Comparison of ENCODE assay signal across 9 mouse cellular contexts in the genomic region with DNA sequence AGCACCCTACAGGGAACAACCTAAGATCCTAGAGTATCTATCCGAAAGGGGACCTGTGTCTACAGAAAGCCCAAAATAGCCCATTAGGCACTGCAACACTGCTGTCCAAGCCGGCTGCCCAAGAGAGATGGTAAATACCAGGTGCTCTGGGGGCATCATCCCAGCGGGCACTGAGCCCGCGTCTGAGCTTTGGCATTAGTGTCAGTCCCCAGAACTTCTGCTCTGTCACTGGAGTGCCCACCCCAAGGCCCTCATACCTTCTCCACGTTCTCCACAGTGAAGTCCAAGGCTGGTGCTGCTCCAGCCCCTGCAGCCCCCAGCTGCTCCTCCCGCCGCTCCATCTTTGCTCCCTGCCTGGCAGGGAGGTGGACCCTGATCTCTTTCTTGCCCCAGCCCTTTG. TPM values are rescaled to one million over a fixed set of nuclear protein-coding genes. Genes with fewer than 3 reads are reported as not detected.
A peak's percentile ranks its signal among the peaks of the same experiment; 100 is the strongest.
DNase-seq lines count a peak whose midpoint lies in the region; ATAC-seq and TF ChIP-seq lines count a peak whose summit lies in the region.
"Had no signal": no experiment of that assay in that cellular context is flagged by ENCODE, and none has a peak within 500 bp of the region (broad histone marks: within the 10 kb centered on the region; RNA-seq: fewer than 3 reads in every experiment).

No protein-coding gene starts in this region.

- no peak for TF ChIP-seq POLR2A in bone marrow, adult 2 months (IDR thresholded peaks at IDR 0.05; ENCODE audit: borderline replicate concordance, control insufficient read depth, low read depth, low read length)
- no peak for TF ChIP-seq POLR2A in limb, embryonic 14.5 days (IDR thresholded peaks at IDR 0.05; ENCODE audit: borderline replicate concordance, extremely low read depth, insufficient read depth, insufficient read length)

- H3K36me3 ChIP-seq in heart, embryonic 10.5 days = peaks cover 26% of the 10 kb centered on the region
- peaks cover 6% of the 10 kb centered on the region for H3K36me3 ChIP-seq in forebrain, embryonic 16.5 days (ENCODE audit: control insufficient read depth, insufficient read depth)
- peaks cover 30% of the 10 kb centered on the region for H3K36me3 ChIP-seq in limb, embryonic 14.5 days (ENCODE audit: control insufficient read depth, insufficient read depth, low read length)
- no peaks in the 10 kb centered on the region for H3K36me3 ChIP-seq in stomach, embryonic 16.5 days (ENCODE audit: control insufficient read depth, insufficient read depth, low read length)

- WGBS in heart, embryonic 10.5 days = 12% methylated on average over 8 of the region's 8 CpGs
- WGBS in bone marrow, adult 2 months = 21% methylated on average over 8 of the region's 8 CpGs
- WGBS in forebrain, embryonic 16.5 days = 10% methylated on average over 8 of the region's 8 CpGs
- 16% methylated on average over 8 of the region's 8 CpGs for WGBS in limb, embryonic 14.5 days
- WGBS in stomach, embryonic 16.5 days = 16% methylated on average over 8 of the region's 8 CpGs

- ATAC-seq in forebrain, embryonic 16.5 days = no peak
- no peak for ATAC-seq in limb, embryonic 14.5 days (ENCODE audit: low FRiP score, low read depth)
- ATAC-seq in stomach, embryonic 16.5 days (ENCODE audit: insufficient read depth, low FRiP score) = no peak

- H3K9me3 ChIP-seq in heart, embryonic 10.5 days = no peaks in the 10 kb centered on the region
- H3K9me3 ChIP-seq in forebrain, embryonic 16.5 days (ENCODE audit: control insufficient read depth, low read length) = no peaks in the 10 kb centered on the region
- H3K9me3 ChIP-seq in limb, embryonic 14.5 days (ENCODE audit: control insufficient read depth, low read length) = no peaks in the 10 kb centered on the region
- H3K9me3 ChIP-seq in stomach, embryonic 16.5 days (replicated peaks; ENCODE audit: control insufficient read depth, low read length) = no peaks in the 10 kb centered on the region

- H3K27ac ChIP-seq in heart, embryonic 10.5 days = peak overlapping the region; percentile 100
- no peak overlapping the region for H3K27ac ChIP-seq in bone marrow, adult 2 months (ENCODE audit: control insufficient read depth, insufficient read depth, low read depth, low read length, poor library complexity)
- no peak overlapping the region; the same call in 1 of the 2 replicates for H3K27ac ChIP-seq in forebrain, embryonic 16.5 days (ENCODE audit: low read length)
- H3K27ac ChIP-seq in limb, embryonic 14.5 days (replicated peaks; ENCODE audit: low read depth, low read length) = no peak overlapping the region
- H3K27ac ChIP-seq in stomach, embryonic 16.5 days (ENCODE audit: low read length) = no peak overlapping the region

- intact Hi-C loops in heart, postnatal 25 days (cut with DNase I) = loop anchor here (1.0 to 5.0 kb wide), 2 partner anchors 22 to 263 kb away; a partner anchor contains a TSS

- DNase-seq in heart, embryonic 10.5 days (ENCODE audit: low spot score) = no peak
- no peak for DNase-seq in heart, postnatal 25 days (ENCODE audit: low spot score)
- DNase-seq in limb, embryonic 14.5 days (ENCODE audit: low spot score) = no peak
- DNase-seq in layer of hippocampus, adult 18-20 months (ENCODE audit: low spot score in 2 of 2) = no peak
- no peak for DNase-seq in kidney, adult 9 months

- H3K9ac ChIP-seq in forebrain, embryonic 16.5 days (replicated peaks; ENCODE audit: low read depth, low read length) = peak overlapping the region; percentile 75
- peak overlapping the region; percentile 72 for H3K9ac ChIP-seq in limb, embryonic 14.5 days (ENCODE audit: low read depth, low read length, severe bottlenecking)
- H3K9ac ChIP-seq in stomach, embryonic 16.5 days (ENCODE audit: low read length) = peak overlapping the region; percentile 82

- H3K4me3 ChIP-seq in heart, embryonic 10.5 days = peak overlapping the region; percentile 84
- peak overlapping the region; percentile 95 for H3K4me3 ChIP-seq in bone marrow, adult 2 months (replicated peaks; ENCODE audit: control insufficient read depth, low read depth, low read length)
- H3K4me3 ChIP-seq in forebrain, embryonic 16.5 days (replicated peaks; ENCODE audit: low read length) = peak overlapping the region; percentile 86
- peak overlapping the region; percentile 75 for H3K4me3 ChIP-seq in limb, embryonic 14.5 days (replicated peaks; ENCODE audit: low read length)
- peak overlapping the region; percentile 65 for H3K4me3 ChIP-seq in stomach, embryonic 16.5 days (replicated peaks; ENCODE audit: low read length)

- TF ChIP-seq CTCF in bone marrow, adult 2 months (IDR thresholded peaks at IDR 0.05; ENCODE audit: control insufficient read depth, insufficient read depth, low read length) = no peak

- H3K4me2 ChIP-seq in forebrain, embryonic 16.5 days (ENCODE audit: low read length) = peak overlapping the region; percentile 100
- peak overlapping the region; percentile 99 for H3K4me2 ChIP-seq in limb, embryonic 14.5 days (replicated peaks; ENCODE audit: low read depth, low read length, severe bottlenecking)
- H3K4me2 ChIP-seq in stomach, embryonic 16.5 days (ENCODE audit: low read depth, low read length) = peak overlapping the region; percentile 99

- H3K4me1 ChIP-seq in heart, embryonic 10.5 days = peaks cover 60% of the 10 kb centered on the region
- no peaks in the 10 kb centered on the region; the same call in 1 of the 2 replicates for H3K4me1 ChIP-seq in bone marrow, adult 2 months (ENCODE audit: control insufficient read depth, insufficient read depth, low read length)
- peaks cover 41% of the 10 kb centered on the region for H3K4me1 ChIP-seq in forebrain, embryonic 16.5 days (replicated peaks; ENCODE audit: control insufficient read depth, insufficient read depth, low read length)
- H3K4me1 ChIP-seq in limb, embryonic 14.5 days (ENCODE audit: control insufficient read depth, insufficient read depth, low read length) = peaks cover 18% of the 10 kb centered on the region
- peaks cover 30% of the 10 kb centered on the region for H3K4me1 ChIP-seq in stomach, embryonic 16.5 days (ENCODE audit: control insufficient read depth, insufficient read depth, low read length)

- H3K27me3 ChIP-seq in heart, embryonic 10.5 days (ENCODE audit: insufficient read depth, poor library complexity, severe bottlenecking) = no peaks in the 10 kb centered on the region
- H3K27me3 ChIP-seq in forebrain, embryonic 16.5 days (replicated peaks; ENCODE audit: control insufficient read depth, insufficient read depth, low read length) = no peaks in the 10 kb centered on the region
- no peaks in the 10 kb centered on the region for H3K27me3 ChIP-seq in limb, embryonic 14.5 days (ENCODE audit: control insufficient read depth, insufficient read depth, low read length)
- no peaks in the 10 kb centered on the region for H3K27me3 ChIP-seq in stomach, embryonic 16.5 days (ENCODE audit: control insufficient read depth, insufficient read depth, low read length)

RNA-seq across cellular contexts. Expression of a gene that starts 0.8 kb away (rescaled TPM):
- 45.9 and 57.1 TPM in 2 replicates for polyA plus RNA-seq in heart, embryonic 10.5 days (2016; fragmentation: Nextera tagmentation; extraction: Ambion mirVana)
- 10 to 100 TPM; 76.0 to 77.1 TPM for total RNA-seq in heart, postnatal 25 days (2021)
- polyA plus RNA-seq in bone marrow, adult 2 months (2011; ENCODE audit: insufficient read depth, insufficient read length, low replicate concordance, missing spikeins) = 58.8 and 93.1 TPM in 2 replicates
- polyA plus RNA-seq in forebrain, embryonic 16.5 days (2015; fragmentation: Nextera tagmentation; extraction: Ambion mirVana) = 74.3 and 79.9 TPM in 2 replicates
- 63.4 and 75.9 TPM in 2 replicates for polyA plus RNA-seq in limb, embryonic 14.5 days (2012; rRNA removed)
- polyA plus RNA-seq in limb, embryonic 14.5 days (2014; fragmentation: Nextera tagmentation; extraction: Ambion mirVana) = 38.8 and 40.4 TPM in 2 replicates
- polyA plus RNA-seq in stomach, embryonic 16.5 days (2015; fragmentation: Nextera tagmentation; extraction: Ambion mirVana) = 42.4 and 43.8 TPM in 2 replicates
- 100 to 1,000 TPM; 135 to 143 TPM for total RNA-seq in layer of hippocampus, adult 18-20 months (2021)

RNA-seq across cellular contexts. Expression of a gene that starts 15.5 kb away (rescaled TPM):
- 0.85 and 1.3 TPM in 2 replicates for polyA plus RNA-seq in heart, embryonic 10.5 days (2016; fragmentation: Nextera tagmentation; extraction: Ambion mirVana)
- total RNA-seq in heart, postnatal 25 days (2021) = under 1 TPM; 0.11 to 0.21 TPM
- polyA plus RNA-seq in bone marrow, adult 2 months (2011; ENCODE audit: insufficient read depth, insufficient read length, low replicate concordance, missing spikeins) = 4.0 and 5.4 TPM in 2 replicates
- polyA plus RNA-seq in forebrain, embryonic 16.5 days (2015; fragmentation: Nextera tagmentation; extraction: Ambion mirVana) = 0.11 and 0.48 TPM in 2 replicates
- polyA plus RNA-seq in limb, embryonic 14.5 days (2012; rRNA removed) = 4.1 and 5.7 TPM in 2 replicates
- polyA plus RNA-seq in limb, embryonic 14.5 days (2014; fragmentation: Nextera tagmentation; extraction: Ambion mirVana) = 5.5 and 7.6 TPM in 2 replicates
- polyA plus RNA-seq in stomach, embryonic 16.5 days (2015; fragmentation: Nextera tagmentation; extraction: Ambion mirVana) = 5.3 and 7.8 TPM in 2 replicates
- total RNA-seq in layer of hippocampus, adult 18-20 months (2021) = 1 to 10 TPM; 1.4 to 1.7 TPM

RNA-seq across cellular contexts. Expression of a gene that starts 22.2 kb away (rescaled TPM):
- polyA plus RNA-seq in heart, embryonic 10.5 days (2016; fragmentation: Nextera tagmentation; extraction: Ambion mirVana) = 17.5 and 19.6 TPM in 2 replicates
- total RNA-seq in heart, postnatal 25 days (2021) = 1 to 10 TPM; 3.2 to 4.4 TPM
- polyA plus RNA-seq in bone marrow, adult 2 months (2011; ENCODE audit: insufficient read depth, insufficient read length, low replicate concordance, missing spikeins) = 4.7 and 7.0 TPM in 2 replicates
- 29.8 and 30.1 TPM in 2 replicates for polyA plus RNA-seq in forebrain, embryonic 16.5 days (2015; fragmentation: Nextera tagmentation; extraction: Ambion mirVana)
- polyA plus RNA-seq in limb, embryonic 14.5 days (2012; rRNA removed) = 18.4 and 23.2 TPM in 2 replicates
- 17.0 and 18.7 TPM in 2 replicates for polyA plus RNA-seq in limb, embryonic 14.5 days (2014; fragmentation: Nextera tagmentation; extraction: Ambion mirVana)
- polyA plus RNA-seq in stomach, embryonic 16.5 days (2015; fragmentation: Nextera tagmentation; extraction: Ambion mirVana) = 16.5 and 19.4 TPM in 2 replicates
- 10 to 100 TPM; 11.2 TPM for total RNA-seq in layer of hippocampus, adult 18-20 months (2021)

RNA-seq across cellular contexts. Expression of a gene that starts 26.9 kb away (rescaled TPM):
- polyA plus RNA-seq in heart, embryonic 10.5 days (2016; fragmentation: Nextera tagmentation; extraction: Ambion mirVana) = 208 and 209 TPM in 2 replicates
- 100 to 1,000 TPM; 111 to 127 TPM for total RNA-seq in heart, postnatal 25 days (2021)
- polyA plus RNA-seq in bone marrow, adult 2 months (2011; ENCODE audit: insufficient read depth, insufficient read length, low replicate concordance, missing spikeins) = 227 and 442 TPM in 2 replicates
- 426 and 531 TPM in 2 replicates for polyA plus RNA-seq in forebrain, embryonic 16.5 days (2015; fragmentation: Nextera tagmentation; extraction: Ambion mirVana)
- 262 and 310 TPM in 2 replicates for polyA plus RNA-seq in limb, embryonic 14.5 days (2012; rRNA removed)
- 216 and 224 TPM in 2 replicates for polyA plus RNA-seq in limb, embryonic 14.5 days (2014; fragmentation: Nextera tagmentation; extraction: Ambion mirVana)
- polyA plus RNA-seq in stomach, embryonic 16.5 days (2015; fragmentation: Nextera tagmentation; extraction: Ambion mirVana) = 224 and 241 TPM in 2 replicates
- 100 to 1,000 TPM; 398 to 399 TPM for total RNA-seq in layer of hippocampus, adult 18-20 months (2021)

RNA-seq across cellular contexts. Expression of a gene that starts 30.7 kb away (rescaled TPM):
- polyA plus RNA-seq in heart, embryonic 10.5 days (2016; fragmentation: Nextera tagmentation; extraction: Ambion mirVana) = 14.2 and 17.7 TPM in 2 replicates
- total RNA-seq in heart, postnatal 25 days (2021) = 1 to 10 TPM; 4.5 to 5.2 TPM
- 1.6 and 2.4 TPM in 2 replicates for polyA plus RNA-seq in bone marrow, adult 2 months (2011; ENCODE audit: insufficient read depth, insufficient read length, low replicate concordance, missing spikeins)
- 47.8 and 47.9 TPM in 2 replicates for polyA plus RNA-seq in forebrain, embryonic 16.5 days (2015; fragmentation: Nextera tagmentation; extraction: Ambion mirVana)
- polyA plus RNA-seq in limb, embryonic 14.5 days (2012; rRNA removed) = 95.4 and 149 TPM in 2 replicates
- 43.4 and 48.8 TPM in 2 replicates for polyA plus RNA-seq in limb, embryonic 14.5 days (2014; fragmentation: Nextera tagmentation; extraction: Ambion mirVana)
- polyA plus RNA-seq in stomach, embryonic 16.5 days (2015; fragmentation: Nextera tagmentation; extraction: Ambion mirVana) = 11.4 and 14.6 TPM in 2 replicates
- 10 to 100 TPM; 60.4 to 65.2 TPM for total RNA-seq in layer of hippocampus, adult 18-20 months (2021)
- total RNA-seq: hematopoietic stem cell, adult 5-6 weeks had no signal
